Mouse (Mus musculus) layer of hippocampus, adult 2 months (tissue): ENCODE data around the gene Mrps33. TPM values are rescaled to one million over a fixed set of nuclear protein-coding genes. Genes with fewer than 3 reads are reported as not detected.

ENCODE experiments used
- DNase-seq, 2 experiments: peaks; one replicate each; pipeline ENCODE4 v3.0.0; 2022; ENCODE audit warnings: low spot score in 2 of 2
- H3K27ac ChIP-seq: fragments of 200-600 bp; 2 replicates; pipeline ENCODE4 v1.8.1; 2022
- H3K4me3 ChIP-seq: fragments of 200-600 bp; 2 replicates; pipeline ENCODE4 v1.8.1; 2022; ENCODE audit warnings: mild to moderate bottlenecking
- CTCF ChIP-seq: fragments of 200-600 bp; conservative IDR thresholded peaks from 2 replicates; pipeline ENCODE4 v1.8.1; 2022; ENCODE audit warnings: antibody characterized with exemption, mild to moderate bottlenecking, moderate library complexity
- total RNA-seq, 2 experiments: library from RNA; stranded (reverse); gene quantifications; 2 replicates each; pipeline ENCODE4 v1.2.3; 2021

The Mrps33 gene
- total RNA-seq, 2 experiments from 2014 or later: 103 to 118 TPM

DNA sequence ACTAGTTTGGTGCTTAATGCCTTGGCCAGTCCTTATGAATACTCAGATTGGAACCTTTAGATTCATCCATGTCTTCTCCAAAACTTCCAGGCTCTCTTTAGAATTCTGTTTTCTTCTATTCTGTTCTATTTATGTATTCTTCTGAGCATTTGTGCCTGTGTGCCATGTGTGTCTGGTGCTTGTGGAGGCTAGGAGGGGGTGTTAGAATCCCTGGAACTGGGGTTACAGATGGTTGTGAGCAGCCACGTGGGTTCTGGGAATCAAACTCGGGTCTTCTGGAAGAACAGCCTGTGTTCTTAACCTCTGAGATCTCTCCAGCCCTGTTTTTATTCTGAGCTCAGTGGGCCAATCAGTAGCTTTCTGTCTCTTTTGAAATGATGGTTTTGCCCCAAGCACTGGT, 13.7 kb downstream of the Mrps33 start:
- peak; percentile 27 to 48 for DNase-seq
- H3K27ac ChIP-seq: peak overlapping the region; percentile 64; the same call in 1 of the 2 replicates
- TF ChIP-seq CTCF: no peak
- H3K4me3 ChIP-seq: no peak overlapping the region

DNA sequence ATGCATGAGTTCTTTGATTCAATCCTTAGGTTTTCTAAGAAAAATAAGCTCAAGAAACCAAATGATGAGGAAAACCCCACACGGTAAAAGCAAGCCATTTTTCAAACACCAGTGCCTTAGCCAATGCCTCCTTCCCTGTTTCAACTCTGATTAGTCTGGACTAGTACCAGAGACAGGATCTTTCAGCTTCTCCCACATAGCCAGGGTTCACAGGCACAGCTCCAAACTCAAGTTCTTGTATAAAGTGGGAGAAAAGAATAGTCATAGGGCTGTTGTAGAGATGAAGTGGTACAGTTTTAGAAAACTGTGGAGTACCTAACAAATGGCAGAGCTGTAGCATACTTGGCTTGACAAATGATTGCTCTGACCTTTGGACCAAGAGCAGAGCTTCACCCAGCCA, 14.6 kb downstream of the Mrps33 start:
- peak overlapping the region; percentile 64; the same call in 1 of the 2 replicates for H3K27ac ChIP-seq
- DNase-seq: no peak
- TF ChIP-seq CTCF: no peak
- H3K4me3 ChIP-seq: no peak overlapping the region

DNA sequence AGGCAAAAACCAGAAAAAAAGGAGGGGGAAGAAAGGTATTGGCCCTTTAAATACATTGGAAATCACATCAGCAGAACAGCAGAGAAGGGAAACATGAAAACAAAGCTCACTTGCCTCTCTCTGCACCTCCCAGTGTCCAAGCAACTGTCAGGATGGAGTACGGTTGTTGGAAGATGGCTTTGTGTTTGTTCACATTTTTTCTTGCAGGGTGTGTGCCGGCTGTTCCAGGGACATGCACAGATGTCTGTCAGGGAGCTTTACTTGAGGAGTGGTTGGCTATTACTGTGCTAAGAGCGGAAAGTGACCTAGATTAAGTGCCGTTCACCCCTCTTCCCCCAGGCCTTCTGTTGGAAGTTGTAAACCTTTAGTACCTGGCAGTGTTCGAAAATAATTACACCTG, 19.0 kb downstream of the Mrps33 start:
- no peak for DNase-seq
- no peak overlapping the region for H3K4me3 ChIP-seq
- TF ChIP-seq CTCF: no peak
- H3K27ac ChIP-seq: peak overlapping the region; percentile 46; the same call in 1 of the 2 replicates

DNA sequence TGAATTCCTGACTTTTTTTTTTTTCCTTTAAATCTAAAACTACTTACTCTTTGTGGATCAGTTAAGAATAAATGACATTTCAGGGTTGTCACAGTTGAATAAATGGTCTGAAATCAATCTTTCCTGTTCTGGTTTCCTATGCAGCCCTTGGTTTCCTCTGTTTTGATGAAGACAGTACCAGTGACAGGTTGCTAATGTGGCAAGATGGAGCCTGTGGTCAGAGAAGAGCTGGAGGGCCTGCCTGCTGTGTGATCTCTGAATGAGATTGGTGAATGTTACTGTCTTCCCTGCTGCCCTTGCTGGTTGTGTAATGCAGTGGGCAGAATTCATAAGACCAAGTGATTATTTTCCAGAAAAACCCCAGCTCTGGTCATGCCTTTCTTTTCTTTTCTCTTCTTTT, 22.4 kb downstream of the Mrps33 start:
- no peak for DNase-seq
- no peak for TF ChIP-seq CTCF
- Histone ChIP-seq H3K27ac (no peak overlapping the region), H3K4me3 (no peak overlapping the region)

DNA sequence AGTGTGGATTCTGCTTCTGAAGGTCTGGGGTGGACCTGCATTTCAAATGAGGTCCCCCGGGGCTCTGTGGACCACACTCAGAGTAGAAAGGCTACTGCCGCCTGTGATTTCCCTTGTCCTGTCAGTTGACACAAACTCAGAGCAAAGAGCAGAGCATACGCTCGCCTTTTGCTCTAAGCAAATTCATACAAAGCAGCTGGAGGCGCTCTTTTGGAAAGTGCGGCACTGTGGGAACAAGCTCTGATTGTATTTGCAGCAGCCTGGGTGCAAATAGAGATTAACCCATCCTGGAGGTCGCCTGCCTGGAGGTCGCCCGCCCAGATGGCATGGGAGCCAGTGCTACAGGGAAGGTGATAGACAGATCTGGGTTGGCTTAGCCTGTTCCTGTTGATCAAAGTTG, 23.0 kb downstream of the Mrps33 start:
- TF ChIP-seq CTCF: no peak
- no peak for DNase-seq
- Histone ChIP-seq H3K4me3 (no peak overlapping the region), H3K27ac (no peak overlapping the region)

DNA sequence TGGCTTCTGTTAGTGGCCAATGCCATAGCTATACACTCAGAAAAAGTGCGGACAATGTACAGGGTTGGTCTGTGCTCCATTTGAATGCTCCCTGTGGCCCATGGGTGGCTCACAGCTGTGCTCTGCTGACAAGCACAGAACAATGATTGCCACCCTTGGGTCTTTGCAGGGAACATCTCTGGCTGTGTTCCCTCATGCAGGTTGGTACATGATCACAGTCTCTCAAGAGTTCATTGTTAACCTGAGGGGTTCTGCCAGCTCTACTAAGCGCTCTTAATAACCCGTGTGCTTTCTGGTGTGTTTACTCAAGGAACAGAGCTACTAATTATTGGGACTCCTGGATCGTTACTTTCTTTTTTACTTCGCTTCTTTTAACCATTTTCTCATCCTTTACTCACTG, 24.8 kb downstream of the Mrps33 start:
- Histone ChIP-seq H3K4me3 (no peak overlapping the region), H3K27ac (no peak overlapping the region)
- no peak for TF ChIP-seq CTCF
- no peak for DNase-seq

DNA sequence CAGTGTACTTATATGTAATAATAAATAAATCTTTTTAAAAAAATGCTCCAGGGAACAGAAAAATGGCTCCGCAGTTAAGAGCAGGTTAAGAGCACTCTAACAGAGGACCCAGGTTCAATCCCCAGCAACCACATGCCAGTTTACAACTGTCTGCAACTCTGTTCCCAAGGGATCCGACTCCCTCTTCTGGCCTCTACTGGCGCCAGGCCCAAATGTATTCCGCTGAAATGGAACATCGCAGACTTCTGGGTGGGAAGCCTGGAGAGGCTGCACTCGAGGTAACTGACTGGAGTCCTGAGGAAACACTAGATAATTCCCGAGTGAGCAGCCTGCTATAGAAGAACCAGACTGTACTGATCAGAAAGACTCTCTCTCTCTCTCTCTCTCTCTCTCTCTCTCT, 27.3 kb downstream of the Mrps33 start:
- DNase-seq: no peak
- no peak for TF ChIP-seq CTCF
- Histone ChIP-seq H3K27ac (no peak overlapping the region), H3K4me3 (no peak overlapping the region)

DNA sequence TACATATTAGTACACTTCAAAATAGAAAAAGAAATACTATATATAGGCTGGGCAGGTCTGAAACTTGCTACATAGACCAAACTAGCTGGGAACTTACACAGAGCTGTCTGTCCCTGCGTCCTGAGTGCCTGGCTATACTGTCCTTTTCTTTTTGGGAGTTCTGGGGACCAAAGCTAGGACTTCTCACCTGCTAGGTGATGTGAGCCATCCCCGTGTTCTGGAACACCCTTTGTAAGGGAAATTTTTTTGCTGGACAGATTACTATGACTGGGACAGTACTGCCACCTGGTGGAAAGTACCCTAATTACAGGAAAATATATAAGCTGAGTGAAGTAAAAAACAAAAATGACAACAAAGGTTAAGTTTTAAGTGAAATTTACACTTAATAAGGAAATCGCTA, 28.2 kb downstream of the Mrps33 start:
- Histone ChIP-seq H3K4me3 (no peak overlapping the region), H3K27ac (no peak overlapping the region)
- peak in 1 of 2 experiments; percentile 43 for DNase-seq
- peak; percentile 88 for TF ChIP-seq CTCF

DNA sequence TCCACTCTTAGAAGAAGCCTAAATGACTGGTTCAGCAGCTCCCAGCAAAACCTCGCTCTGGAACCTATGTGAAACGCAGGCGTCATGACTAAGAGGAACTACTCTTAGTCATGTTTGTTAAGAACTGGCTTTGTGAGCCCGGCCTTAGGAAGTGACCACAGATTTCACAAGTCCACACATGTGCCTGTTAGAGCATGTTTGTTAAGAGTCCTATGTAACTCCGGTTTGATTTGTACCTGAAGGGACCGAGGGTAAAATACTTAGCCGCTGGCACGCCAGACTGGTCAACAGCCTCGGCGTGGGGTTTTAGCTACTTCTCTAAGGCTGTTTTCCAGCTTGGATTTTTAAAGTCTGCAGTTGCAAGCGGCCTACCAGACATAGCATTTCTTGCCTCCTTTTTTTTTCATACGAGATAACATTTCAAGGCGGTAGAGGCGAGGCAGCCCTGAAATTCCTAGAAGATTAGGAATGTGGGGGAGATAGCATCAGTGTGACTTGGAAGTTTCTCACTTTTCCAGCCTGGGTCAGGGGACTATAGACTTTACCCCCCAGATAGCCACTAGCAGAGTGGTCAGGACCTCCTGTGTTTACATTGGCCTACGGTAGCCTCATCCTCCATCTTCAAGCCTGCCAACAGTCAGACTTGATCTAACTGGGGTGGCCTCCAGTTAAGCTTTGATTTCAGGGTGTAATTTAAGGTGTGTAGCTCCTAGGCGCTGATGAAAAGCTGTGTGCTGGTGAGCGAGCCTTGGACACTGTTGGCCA, 28.8 kb downstream of the Mrps33 start:
- no peak for TF ChIP-seq CTCF
- Histone ChIP-seq H3K4me3 (peak overlapping the region; percentile 35), H3K27ac (no peak overlapping the region; the same call in 1 of the 2 replicates)
- DNase-seq: no peak

DNA sequence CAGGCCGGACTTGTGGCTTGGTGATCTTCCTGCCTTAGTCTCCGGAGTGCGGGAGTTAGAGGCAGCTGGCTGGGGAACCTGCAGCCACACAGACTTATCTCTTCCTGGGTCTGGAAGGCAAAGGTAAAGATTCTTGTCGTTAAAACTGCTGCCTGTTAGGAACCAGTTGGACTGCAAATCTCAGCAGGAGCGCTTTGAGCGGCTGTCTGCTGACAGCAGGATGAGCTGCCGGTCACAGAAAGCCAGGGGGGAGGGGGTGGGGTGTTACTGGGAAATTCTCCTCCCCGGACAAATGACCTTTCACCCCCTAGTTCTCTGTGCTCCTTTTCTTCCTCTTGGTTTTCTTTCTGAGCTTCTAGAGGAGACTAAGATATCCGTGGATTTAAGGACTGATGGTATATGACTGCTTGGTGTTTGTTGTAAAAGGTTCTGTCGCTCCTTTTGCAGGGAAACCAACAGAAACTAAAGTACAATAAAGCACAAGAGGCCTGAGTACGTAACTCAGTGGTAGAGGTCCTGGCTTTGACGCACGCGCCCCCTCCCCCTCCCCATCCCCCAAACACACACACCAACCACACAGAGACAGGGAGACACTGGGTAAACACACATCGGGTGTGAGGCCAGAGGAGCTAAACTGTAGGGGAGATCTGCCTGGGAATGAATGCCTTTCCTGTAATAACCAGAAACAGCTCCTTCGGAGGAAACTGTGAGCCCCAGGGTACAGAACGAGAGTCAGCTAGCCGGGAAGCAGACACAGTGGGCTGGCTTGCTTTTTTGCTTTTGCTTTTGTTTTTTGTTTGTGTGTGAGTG, 29.7 kb downstream of the Mrps33 start:
- H3K4me3 ChIP-seq: peak overlapping the region; percentile 35
- DNase-seq: no peak
- peak overlapping the region; percentile 32; the same call in 1 of the 2 replicates for H3K27ac ChIP-seq
- no peak for TF ChIP-seq CTCF

DNA sequence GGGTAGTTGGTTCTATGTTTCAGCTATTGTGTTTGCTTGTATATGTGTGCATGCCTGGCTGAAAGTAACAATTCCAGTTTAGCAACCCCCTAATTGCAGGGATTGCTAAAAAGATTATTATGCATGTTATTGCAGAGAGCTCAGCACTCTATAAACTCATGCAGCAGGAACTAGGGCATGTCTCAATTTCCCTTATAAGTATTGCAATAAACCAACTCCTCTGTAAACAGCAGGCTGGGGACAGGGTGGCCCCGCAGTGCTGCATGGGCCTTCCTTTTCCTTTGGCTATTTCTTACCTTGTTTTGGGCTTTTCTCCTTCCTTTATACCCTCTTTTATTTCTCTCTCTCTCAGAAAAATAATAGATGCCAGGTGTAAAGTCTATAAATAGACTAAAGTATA, 32.3 kb downstream of the Mrps33 start:
- no peak for TF ChIP-seq CTCF
- Histone ChIP-seq H3K27ac (no peak overlapping the region), H3K4me3 (no peak overlapping the region)
- DNase-seq: no peak

DNA sequence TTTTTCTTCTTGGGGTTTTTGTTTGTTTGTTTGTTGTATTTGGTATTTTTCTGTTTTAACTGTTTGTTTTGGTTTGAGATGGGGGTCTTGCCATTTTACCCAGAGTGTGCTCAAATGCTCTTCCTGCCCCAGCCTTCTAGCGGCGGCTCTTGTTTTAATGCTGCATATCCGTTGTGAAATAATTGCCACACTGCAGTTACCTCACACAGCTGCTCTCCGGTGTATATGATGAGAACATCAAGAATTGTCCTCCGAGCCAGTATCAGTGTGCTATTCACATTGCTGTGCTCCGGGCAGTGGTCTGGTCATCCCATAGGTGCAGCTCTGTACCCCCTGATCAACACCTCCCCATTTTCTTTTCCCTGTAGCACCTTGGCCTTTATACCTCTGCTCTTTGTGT, 34.5 kb downstream of the Mrps33 start:
- no peak overlapping the region for H3K27ac ChIP-seq
- H3K4me3 ChIP-seq: no peak overlapping the region
- DNase-seq: no peak
- no peak for TF ChIP-seq CTCF

DNA sequence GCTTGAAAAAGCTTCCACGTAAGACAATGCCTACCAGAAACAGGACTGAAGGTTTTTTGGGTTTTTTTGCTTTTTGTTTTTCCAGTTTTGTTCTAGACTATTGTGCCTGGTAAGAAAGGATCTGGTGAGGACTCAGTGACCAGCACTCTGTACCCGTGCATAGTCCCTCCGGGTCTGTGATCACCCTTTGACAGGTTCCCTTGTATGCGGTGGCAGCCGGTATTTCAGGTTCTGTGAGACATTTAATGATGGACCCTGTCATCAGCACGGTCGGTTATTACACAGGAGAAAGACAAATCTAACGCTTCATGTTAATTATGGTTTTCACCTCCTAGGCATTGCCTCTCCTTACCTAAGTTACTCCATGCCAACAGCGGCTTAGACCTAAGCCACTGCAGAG, 35.8 kb downstream of the Mrps33 start:
- TF ChIP-seq CTCF: no peak
- Histone ChIP-seq H3K27ac (no peak overlapping the region), H3K4me3 (no peak overlapping the region)
- no peak for DNase-seq
